Mouse (Mus musculus) hindbrain, embryonic 12.5 days (tissue): ENCODE measurements at regions not wholly inside any gene's neighbourhood (a gene's known extent, or its start where the extent isn't known, plus 50 kb on each side); places are given as distances from the start of the nearest gene placed in this dataset.

Source experiments
- ATAC-seq: fragments of 200-750 bp; cut with Nextera tagmentation; 2 replicates; pipeline ENCODE4 v1.8.0; 2017; ENCODE audit warnings: moderate TSS enrichment; ENCODE audit not compliant: low FRiP score
- H3K27ac ChIP-seq: fragments of 300-500 bp; sonication (generic); 2 replicates; pipeline ENCODE4 v1.5.1; 2016; ENCODE audit warnings: mild to moderate bottlenecking
- H3K27me3 ChIP-seq: fragments of 300-500 bp; sonication (generic); 2 replicates; pipeline ENCODE4 v1.6.1; 2016; ENCODE audit warnings: mild to moderate bottlenecking
- H3K36me3 ChIP-seq: fragments of 300-500 bp; sonication (generic); 2 replicates; pipeline ENCODE4 v1.6.1; 2016; ENCODE audit warnings: mild to moderate bottlenecking
- H3K4me1 ChIP-seq: fragments of 300-500 bp; sonication (generic); 2 replicates; pipeline ENCODE4 v1.6.1; 2016
- H3K4me2 ChIP-seq: fragments of 300-500 bp; sonication (generic); replicated peaks from 2 replicates; pipeline ENCODE4 v1.6.1; 2016; ENCODE audit warnings: mild to moderate bottlenecking
- H3K4me3 ChIP-seq: fragments of 300-500 bp; sonication (generic); 2 replicates; pipeline ENCODE4 v1.5.1; 2016; ENCODE audit warnings: mild to moderate bottlenecking
- H3K9ac ChIP-seq: fragments of 300-500 bp; sonication (generic); 2 replicates; pipeline ENCODE4 v1.6.1; 2016; ENCODE audit warnings: mild to moderate bottlenecking, moderate library complexity
- H3K9me3 ChIP-seq: fragments of 300-500 bp; sonication (generic); replicated peaks from 2 replicates; pipeline ENCODE4 v1.6.1; 2016; ENCODE audit warnings: mild to moderate bottlenecking
- WGBS: fragments of 180-500 bp; shearing (Covaris S2); methylation state at CpG from one replicate; pipeline ENCODE4 v1.1.7; 2016; 5-methylcytosine and 5-hydroxymethylcytosine counted together

DNA sequence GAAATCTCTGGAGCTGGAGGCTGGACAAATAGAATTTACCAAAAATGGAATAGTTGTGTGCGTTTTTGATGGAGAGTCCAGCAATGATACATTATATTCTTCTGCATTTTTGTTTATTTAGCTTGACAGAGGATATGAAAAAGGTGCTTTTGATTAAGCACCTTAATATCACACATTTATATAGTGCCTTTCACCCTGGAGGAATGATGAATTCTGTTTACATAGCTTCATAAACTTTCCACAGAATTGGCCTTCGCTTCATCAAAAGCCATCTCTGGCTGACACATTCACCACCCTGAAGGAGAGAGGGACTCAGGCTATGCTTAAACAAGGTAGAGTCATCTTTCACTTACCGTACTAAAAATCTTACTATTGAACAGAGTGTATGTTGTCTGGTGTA lies 208.0 kb upstream of the Chrm2 start:
- no peak for ATAC-seq
- no peaks in the 10 kb centered on the region for H3K36me3 ChIP-seq
- no peaks in the 10 kb centered on the region for H3K9me3 ChIP-seq
- no peaks in the 10 kb centered on the region for H3K27me3 ChIP-seq
- 0 out of 2 replicates have a peak, but pooled peaks cover 6% of the 10 kb centered on the region for H3K4me1 ChIP-seq
- 92% methylated on average over 3 of the region's 3 CpGs for WGBS
- no peak overlapping the region for H3K4me3 ChIP-seq
- H3K9ac ChIP-seq, result no peak overlapping the region
- no peak overlapping the region for H3K27ac ChIP-seq
- no peak overlapping the region for H3K4me2 ChIP-seq

DNA sequence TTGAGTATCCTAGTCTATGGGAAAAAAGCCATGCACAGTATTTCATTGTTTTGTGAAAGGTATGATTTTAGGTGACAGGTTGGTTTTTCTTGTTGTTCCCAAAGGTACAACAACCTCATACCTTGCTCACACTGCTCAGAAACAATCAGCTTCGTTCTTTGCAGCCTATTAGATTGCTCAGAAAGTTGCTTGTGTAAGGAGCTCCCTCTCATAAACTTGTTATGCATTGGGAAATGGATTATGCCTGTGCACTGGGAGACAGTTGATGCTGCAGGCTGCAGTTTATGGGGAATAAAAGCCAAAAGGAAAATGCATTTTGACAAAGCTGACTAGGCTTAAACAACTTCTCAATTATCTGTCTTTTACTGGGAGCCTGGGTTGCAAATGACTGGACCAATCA lies 205.2 kb upstream of the Chrm2 start:
- ATAC-seq, result no peak
- H3K36me3 ChIP-seq, result no peaks in the 10 kb centered on the region
- no peaks in the 10 kb centered on the region for H3K9me3 ChIP-seq
- H3K27me3 ChIP-seq, result no peaks in the 10 kb centered on the region
- 71% methylated on average over 1 of the region's 1 CpGs for WGBS
- no peak overlapping the region for H3K9ac ChIP-seq
- no peak overlapping the region for H3K27ac ChIP-seq
- no peak overlapping the region for H3K4me2 ChIP-seq
- H3K4me3 ChIP-seq, result no peak overlapping the region
- H3K4me1 ChIP-seq, result 0 out of 2 replicates have a peak, but pooled peaks cover 6% of the 10 kb centered on the region

DNA sequence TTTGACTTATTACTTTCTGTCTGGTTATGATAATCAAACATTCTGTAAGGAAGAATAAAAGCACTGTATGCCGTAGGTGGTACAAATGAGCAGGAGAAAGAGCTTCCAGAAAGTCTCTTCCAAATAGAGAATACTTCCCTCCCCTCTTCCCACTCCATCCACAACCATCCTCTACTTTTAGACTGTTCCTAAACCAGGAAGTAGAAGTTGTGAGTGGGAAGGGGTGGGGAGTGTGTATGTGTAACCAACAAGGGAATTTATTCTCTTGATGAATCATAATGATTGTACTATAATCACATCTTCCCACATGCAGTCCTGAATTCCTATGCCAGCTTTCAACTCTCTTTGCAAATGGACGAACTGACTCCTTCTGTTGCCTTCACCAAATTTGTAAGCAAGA lies 181.2 kb upstream of the Chrm2 start:
- no peak overlapping the region for H3K27ac ChIP-seq
- no peaks in the 10 kb centered on the region for H3K27me3 ChIP-seq
- H3K4me1 ChIP-seq, result no peaks in the 10 kb centered on the region
- H3K4me2 ChIP-seq, result no peak overlapping the region
- H3K36me3 ChIP-seq, result no peaks in the 10 kb centered on the region
- H3K9me3 ChIP-seq, result no peaks in the 10 kb centered on the region
- 87% methylated on average over 2 of the region's 2 CpGs for WGBS
- H3K9ac ChIP-seq, result no peak overlapping the region
- H3K4me3 ChIP-seq, result no peak overlapping the region
- ATAC-seq, result no peak

DNA sequence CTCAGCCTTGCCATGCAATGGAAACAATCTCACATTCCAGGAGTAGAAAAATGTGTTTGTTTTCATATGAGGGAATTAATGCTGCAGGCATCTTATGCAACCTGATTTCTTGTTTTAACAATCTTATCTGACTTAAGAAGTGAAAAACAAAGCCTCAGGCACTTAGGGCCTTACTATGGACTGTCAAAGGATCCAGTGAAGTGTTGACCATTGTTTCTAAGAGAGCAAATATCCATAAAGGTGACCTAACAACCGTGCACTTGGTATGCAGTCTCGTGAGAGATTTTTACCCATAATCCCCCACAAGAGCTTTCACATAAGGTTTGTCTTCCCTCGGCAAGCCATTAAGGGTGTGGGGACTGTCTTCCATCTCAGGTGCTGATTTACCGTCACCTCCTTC lies 166.6 kb upstream of the Chrm2 start:
- Histone ChIP-seq H3K4me1 (no peaks in the 10 kb centered on the region), H3K27me3 (no peaks in the 10 kb centered on the region), H3K9ac (no peak overlapping the region), H3K4me3 (no peak overlapping the region), H3K27ac (no peak overlapping the region), H3K4me2 (no peak overlapping the region), H3K9me3 (no peaks in the 10 kb centered on the region), H3K36me3 (no peaks in the 10 kb centered on the region)
- no peak for ATAC-seq
- WGBS, result 86% methylated on average over 4 of the region's 4 CpGs

DNA sequence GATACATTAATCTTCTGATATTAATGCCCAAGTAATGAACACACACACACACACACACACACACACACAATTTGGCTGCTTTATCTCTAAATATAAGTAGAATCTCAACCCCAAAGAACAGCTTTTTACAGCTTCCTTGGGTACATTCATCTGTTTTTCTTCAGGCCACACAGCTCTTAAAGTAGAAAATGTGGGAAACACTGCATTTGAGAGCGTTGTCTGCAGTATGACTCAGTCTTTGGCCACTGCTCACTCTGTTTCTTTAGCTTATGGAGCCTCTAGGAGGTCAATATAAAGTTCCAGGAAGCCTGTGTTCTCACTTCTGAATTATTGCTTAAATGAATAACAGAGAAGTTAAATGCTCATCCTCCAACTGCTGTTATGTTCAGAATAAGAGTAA lies 153.4 kb upstream of the Chrm2 start:
- H3K36me3 ChIP-seq, result no peaks in the 10 kb centered on the region
- H3K9ac ChIP-seq, result no peak overlapping the region
- no peak overlapping the region for H3K4me3 ChIP-seq
- no peaks in the 10 kb centered on the region for H3K9me3 ChIP-seq
- ATAC-seq, result no peak
- H3K4me1 ChIP-seq, result no peaks in the 10 kb centered on the region
- H3K27ac ChIP-seq, result no peak overlapping the region
- no peaks in the 10 kb centered on the region for H3K27me3 ChIP-seq
- no peak overlapping the region for H3K4me2 ChIP-seq
- 87% methylated on average over 1 of the region's 1 CpGs for WGBS

GRCm38 (mm10) chr6:36247027-36247426 lies 140.9 kb upstream of the Chrm2 start:
- H3K4me2 ChIP-seq, result no peak overlapping the region
- H3K4me3 ChIP-seq, result no peak overlapping the region
- no peaks in the 10 kb centered on the region for H3K36me3 ChIP-seq
- H3K27me3 ChIP-seq, result no peaks in the 10 kb centered on the region
- no peak overlapping the region for H3K9ac ChIP-seq
- WGBS, result 58% methylated on average over 3 of the region's 3 CpGs
- 0 out of 2 replicates have a peak, but pooled peaks cover 6% of the 10 kb centered on the region for H3K4me1 ChIP-seq
- peak; percentile 35; the same call in 1 of the 2 replicates for ATAC-seq
- no peak overlapping the region for H3K27ac ChIP-seq
- no peaks in the 10 kb centered on the region for H3K9me3 ChIP-seq

GRCm38 (mm10) chr6:36248219-36248618 lies 139.7 kb upstream of the Chrm2 start:
- H3K27ac ChIP-seq, result no peak overlapping the region
- no peaks in the 10 kb centered on the region for H3K27me3 ChIP-seq
- no peak overlapping the region for H3K4me2 ChIP-seq
- H3K4me1 ChIP-seq, result 0 out of 2 replicates have a peak, but pooled peaks cover 6% of the 10 kb centered on the region
- WGBS, result 70% methylated on average over 1 of the region's 1 CpGs
- H3K36me3 ChIP-seq, result no peaks in the 10 kb centered on the region
- ATAC-seq, result no peak
- no peaks in the 10 kb centered on the region for H3K9me3 ChIP-seq
- no peak overlapping the region for H3K9ac ChIP-seq
- no peak overlapping the region for H3K4me3 ChIP-seq

GRCm38 (mm10) chr6:36249047-36249446 lies 138.8 kb upstream of the Chrm2 start:
- H3K9me3 ChIP-seq, result no peaks in the 10 kb centered on the region
- no peak for ATAC-seq
- H3K4me3 ChIP-seq, result no peak overlapping the region
- 39% methylated on average over 4 of the region's 4 CpGs for WGBS
- H3K4me1 ChIP-seq, result 0 out of 2 replicates have a peak, but pooled peaks cover 6% of the 10 kb centered on the region
- no peaks in the 10 kb centered on the region for H3K27me3 ChIP-seq
- no peaks in the 10 kb centered on the region for H3K36me3 ChIP-seq
- no peak overlapping the region for H3K27ac ChIP-seq
- H3K9ac ChIP-seq, result no peak overlapping the region
- no peak overlapping the region for H3K4me2 ChIP-seq

GRCm38 (mm10) chr6:36266717-36267402 lies 121.0 kb upstream of the Chrm2 start:
- H3K9ac ChIP-seq, result no peak overlapping the region
- ATAC-seq, result no peak
- H3K4me3 ChIP-seq, result no peak overlapping the region
- H3K4me1 ChIP-seq, result no peaks in the 10 kb centered on the region
- 87% methylated on average over 10 of the region's 10 CpGs for WGBS
- no peak overlapping the region for H3K4me2 ChIP-seq
- no peaks in the 10 kb centered on the region for H3K27me3 ChIP-seq
- H3K36me3 ChIP-seq, result no peaks in the 10 kb centered on the region
- H3K27ac ChIP-seq, result no peak overlapping the region
- H3K9me3 ChIP-seq, result no peaks in the 10 kb centered on the region

- no peak for ATAC-seq
- no peak overlapping the region for H3K4me3 ChIP-seq
- WGBS, result 87% methylated on average over 10 of the region's 10 CpGs
These were observed 101.2 kb upstream of the Chrm2 start for GRCm38 (mm10) chr6:36286664-36287063.

DNA sequence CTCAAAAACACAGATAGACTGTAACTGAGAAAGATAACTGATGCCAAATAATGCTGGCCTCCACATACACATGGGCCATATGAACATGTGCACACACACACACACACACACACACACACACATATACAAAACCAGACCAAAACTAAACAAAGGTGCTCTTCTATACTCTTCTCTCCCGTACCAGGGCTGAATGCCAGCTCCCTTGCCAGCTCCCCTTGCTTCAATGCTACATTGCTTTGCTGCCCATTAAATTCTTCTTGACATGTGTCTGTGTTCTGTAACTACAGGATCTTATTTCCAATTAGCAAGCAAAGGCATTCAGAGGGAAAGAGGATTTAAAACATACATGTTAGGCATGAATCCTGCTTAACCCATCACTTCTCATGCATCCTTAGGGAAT lies 74.3 kb upstream of the Chrm2 start:
- Histone ChIP-seq H3K4me2 (no peak overlapping the region), H3K27me3 (no peaks in the 10 kb centered on the region)

More at GRCm38 (mm10) chr6:36286664-36287063, 101.2 kb upstream of the Chrm2 start:
- no peak overlapping the region for H3K27ac ChIP-seq
- no peaks in the 10 kb centered on the region for H3K36me3 ChIP-seq
- no peak overlapping the region for H3K9ac ChIP-seq
- no peaks in the 10 kb centered on the region for H3K9me3 ChIP-seq
- no peaks in the 10 kb centered on the region for H3K4me1 ChIP-seq
- no peak overlapping the region for H3K4me2 ChIP-seq
- no peaks in the 10 kb centered on the region for H3K27me3 ChIP-seq

More for the DNA sequence above, 74.3 kb upstream of the Chrm2 start:
- ATAC-seq, result no peak
- no peaks in the 10 kb centered on the region for H3K36me3 ChIP-seq
- no peak overlapping the region for H3K27ac ChIP-seq
- no peak overlapping the region for H3K9ac ChIP-seq
- H3K4me1 ChIP-seq, result no peaks in the 10 kb centered on the region
- no peak overlapping the region for H3K4me3 ChIP-seq
- 81% methylated on average over 1 of the region's 1 CpGs for WGBS
- no peaks in the 10 kb centered on the region for H3K9me3 ChIP-seq
